Mouse (Mus musculus) cerebellum, adult 2 months (tissue): ENCODE data around the gene Caly.

ENCODE experiments used
- CTCF ChIP-seq: fragments of 200-500 bp; IDR thresholded peaks from 2 replicates; pipeline ENCODE4 v1.5.1; 2011; ENCODE audit warnings: low read depth, mild to moderate bottlenecking, control low read depth, low read length, moderate library complexity, borderline replicate concordance; ENCODE audit not compliant: insufficient read depth
- POLR2A ChIP-seq: fragments of 200-500 bp; IDR thresholded peaks from 2 replicates; pipeline ENCODE4 v1.6.1; 2011; ENCODE audit warnings: low read length, control low read depth, borderline replicate concordance; ENCODE audit not compliant: insufficient read depth

- TF ChIP-seq POLR2A (no peak), CTCF (no peak)
Observed at GRCm38 (mm10) chr7:140032366-140032765, 50.0 kb downstream of the Caly start.
